Mouse (Mus musculus) left cerebral cortex, postnatal 4 days (tissue): Measurements from ENCODE around the gene Snapc1. TPM values are rescaled to one million over a fixed set of nuclear protein-coding genes. Genes with fewer than 3 reads are reported as not detected.

Experiments
- DNase-seq: peaks from one replicate; pipeline ENCODE4 v3.0.0-alpha.2; 2022
- intact Hi-C: fragments of 180-260 bp; cut with DNase I; formaldehyde crosslinking; loops from one replicate; pipeline ENCODE4 v1.15.1; 2025
- total RNA-seq, 2 experiments: library from RNA; stranded (reverse); gene quantifications; 2 replicates each; pipeline ENCODE4 v1.2.3; 2021

Gene Snapc1
- total RNA-seq: 10 to 100 TPM; 31.6 to 37.1 TPM

DNA sequence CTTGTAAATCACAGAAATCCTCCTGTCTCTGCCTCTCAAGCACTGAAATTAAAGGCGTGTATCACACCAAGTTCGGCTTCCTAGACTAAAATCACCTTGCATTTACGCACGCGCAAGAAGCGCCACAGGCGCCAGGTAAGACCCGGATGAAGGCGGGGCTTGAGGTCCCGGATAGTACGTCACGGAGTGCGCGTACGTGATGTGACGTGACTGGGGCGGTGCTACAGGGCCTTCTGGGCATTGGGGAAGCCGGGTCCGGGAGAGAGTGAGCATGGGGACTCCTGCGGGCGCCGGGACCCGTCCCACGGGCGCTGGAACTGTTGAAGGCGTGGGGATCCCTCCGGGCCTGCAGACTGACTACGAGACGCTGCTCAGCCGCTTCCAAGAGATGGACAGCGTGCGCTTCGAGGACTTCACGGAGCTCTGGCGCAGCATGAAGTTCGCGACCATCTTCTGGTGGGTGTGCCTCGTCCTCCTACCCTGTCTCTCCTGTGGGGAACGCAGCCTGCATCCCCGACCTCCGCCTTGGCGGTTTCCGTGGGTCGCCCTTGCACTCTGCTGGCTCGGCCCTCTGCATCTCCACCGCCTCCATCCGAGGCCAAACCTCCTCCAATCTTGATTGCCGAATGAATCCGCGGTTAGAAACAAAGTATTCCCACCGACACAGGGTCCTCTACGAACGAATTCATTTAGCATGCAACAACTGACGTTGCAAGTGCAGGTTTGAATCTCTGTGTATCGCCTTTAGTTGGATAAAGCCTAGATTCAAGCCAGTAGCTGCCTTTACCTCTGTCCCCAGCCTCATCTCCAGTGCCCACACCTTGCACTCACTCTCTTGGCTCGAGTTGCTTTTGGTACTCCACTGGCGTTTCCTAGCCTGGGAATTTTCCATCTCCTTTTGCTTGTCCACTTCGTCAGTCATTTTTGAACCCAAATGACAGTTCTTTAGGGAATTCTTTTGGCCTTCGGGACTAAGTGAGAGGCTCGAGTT, at the start of gene Snapc1:
Gene Snapc1 (plus strand): TSS at position 191 of the 991 bp plus-strand sequence.
- DNase-seq: peak; percentile 97
- intact Hi-C loops: no loop called here

GRCm38 (mm10) chr12:73918479-73918878, 45.8 kb upstream of the Snapc1 start:
- intact Hi-C loops: no loop called here
- no peak for DNase-seq

GRCm38 (mm10) chr12:73930266-73930665, 34.0 kb upstream of the Snapc1 start:
- intact Hi-C loops: loop anchor here (10.0 kb wide), 1 partner anchor 225 kb away; no protein-coding TSS in a partner anchor
- no peak for DNase-seq

DNA sequence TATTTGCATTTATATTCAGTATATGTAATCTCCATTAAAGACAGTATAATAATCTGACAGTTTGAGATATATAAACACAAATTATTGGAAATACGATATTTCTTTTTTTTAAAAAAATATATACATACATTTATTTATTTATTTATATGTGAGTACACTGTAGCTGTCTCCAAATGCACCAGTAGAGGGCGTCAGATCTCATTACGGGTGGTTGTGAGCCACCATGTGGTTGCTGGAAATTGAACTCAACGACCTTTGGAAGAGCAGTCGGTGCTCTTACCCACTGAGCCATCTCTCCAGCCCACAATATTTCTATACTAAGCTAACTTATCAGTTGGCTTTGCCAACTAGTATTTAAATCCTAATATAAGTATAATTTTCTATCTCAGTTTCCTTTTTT, 33.0 kb upstream of the Snapc1 start:
- DNase-seq: peak; percentile 32
- intact Hi-C loops: loop anchor here (10.0 kb wide), 1 partner anchor 226 kb away; no protein-coding TSS in a partner anchor

- DNase-seq: no peak
- intact Hi-C loops: loop anchor here (10.0 kb wide), 1 partner anchor 230 kb away; no protein-coding TSS in a partner anchor
These were observed 29.8 kb upstream of the Snapc1 start for GRCm38 (mm10) chr12:73934528-73934927.

- intact Hi-C loops: loop anchor here (10.0 kb wide), 1 partner anchor 233 kb away; no protein-coding TSS in a partner anchor
- DNase-seq: no peak
These were observed 26.9 kb upstream of the Snapc1 start, which contains the start of gene Gm49321 for GRCm38 (mm10) chr12:73937353-73937752. TSS of gene Gm49321 (plus strand) at chr12:73937653.

DNA sequence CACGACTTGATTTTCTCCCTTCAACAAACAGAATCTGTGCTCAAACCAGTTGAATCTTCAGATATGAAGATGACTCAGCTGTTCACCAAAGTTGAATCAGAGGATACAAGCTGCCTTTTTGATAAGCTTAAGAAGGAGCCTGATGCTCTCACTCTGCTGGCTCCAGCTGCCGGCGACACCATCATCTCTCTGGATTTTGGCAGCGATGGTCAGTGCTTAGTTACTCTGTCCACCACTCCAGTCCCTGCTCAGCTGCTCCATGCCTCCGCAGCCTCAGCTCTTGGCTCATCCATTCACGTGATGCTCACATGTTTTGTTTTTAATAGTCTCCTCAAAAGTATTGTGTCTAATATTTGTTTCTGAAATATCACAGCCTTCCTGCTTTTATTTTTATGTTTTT, 24.7 kb upstream of the Snapc1 start:
- no peak for DNase-seq
- intact Hi-C loops: loop anchor here (10.0 kb wide), 1 partner anchor 235 kb away; no protein-coding TSS in a partner anchor

DNA sequence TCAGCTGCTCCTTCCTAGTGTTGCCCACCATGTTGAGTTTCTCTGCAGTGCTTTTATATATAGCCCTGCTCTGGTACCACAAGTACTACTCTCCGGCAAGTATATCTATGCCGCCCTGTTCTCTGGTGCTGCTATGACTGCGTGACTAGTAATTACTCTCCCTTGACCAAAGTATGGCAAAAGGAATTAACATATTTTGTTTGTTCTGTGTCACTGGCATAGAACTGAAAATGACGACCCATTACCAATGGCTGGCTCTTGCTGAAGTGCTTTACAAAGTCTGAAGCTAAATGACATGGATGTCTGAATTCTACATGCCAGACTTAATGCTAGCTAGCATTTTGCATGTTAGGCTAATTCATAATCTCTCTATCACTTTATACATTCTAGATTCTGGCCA, 15.9 kb upstream of the Snapc1 start:
- intact Hi-C loops: no loop called here
- no peak for DNase-seq

DNA sequence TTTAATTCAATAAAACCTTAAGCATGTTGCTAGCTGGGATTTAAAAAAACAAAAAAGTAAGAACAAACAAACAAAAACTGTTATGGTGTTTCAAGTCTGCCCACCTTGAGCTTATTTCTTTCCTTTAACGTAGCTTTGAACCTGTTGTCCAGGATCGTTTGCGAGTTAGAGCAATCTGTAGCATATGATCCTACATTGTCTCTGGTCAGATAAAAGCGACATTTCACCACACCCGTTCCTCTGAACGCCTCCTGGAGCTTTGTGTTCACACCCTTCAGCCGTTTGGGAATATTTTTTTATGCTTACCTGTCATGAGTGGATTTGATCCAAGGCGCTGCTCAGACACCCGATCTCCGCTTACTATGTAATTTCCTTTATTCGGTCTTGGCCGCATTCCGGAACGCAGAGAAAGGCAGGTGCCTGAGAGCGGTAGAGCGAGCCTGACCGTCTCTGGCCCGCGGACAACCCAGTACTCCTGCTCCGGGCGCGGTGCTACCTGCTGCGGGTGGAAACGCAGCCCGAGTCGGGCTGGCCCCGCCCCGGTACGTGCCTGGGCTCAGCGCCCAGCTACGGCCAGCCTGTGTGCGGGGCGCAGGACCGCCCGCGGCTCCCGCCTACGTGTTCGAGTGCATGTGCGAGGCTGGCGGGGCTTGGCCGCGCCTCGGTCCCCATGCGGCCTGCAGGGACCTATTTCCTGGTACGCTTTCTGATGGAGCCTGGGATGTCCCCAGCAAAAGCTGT, 14.8 kb upstream of the Snapc1 start:
- intact Hi-C loops: no loop called here
- peak; percentile 56 for DNase-seq

DNA sequence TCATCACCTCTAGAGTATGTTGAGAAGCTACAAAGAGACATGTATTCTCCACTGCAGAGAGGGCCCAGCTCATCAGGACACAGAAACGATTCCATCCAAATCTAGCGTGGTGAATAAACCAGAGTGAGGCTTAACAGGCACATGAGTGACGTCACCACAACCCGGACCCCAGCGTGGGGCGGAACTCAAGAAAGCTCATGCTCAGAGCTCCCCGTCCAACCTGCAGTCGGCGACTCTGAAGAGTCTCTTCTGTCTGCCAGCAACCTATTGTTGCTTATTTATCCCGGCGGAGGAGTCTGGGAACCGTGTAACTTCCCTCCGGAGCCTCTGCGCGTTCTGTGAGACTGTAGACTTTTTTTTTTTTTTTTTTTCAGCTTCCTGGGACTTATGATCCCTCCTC, 11.4 kb upstream of the Snapc1 start:
- peak; percentile 55 for DNase-seq

DNA sequence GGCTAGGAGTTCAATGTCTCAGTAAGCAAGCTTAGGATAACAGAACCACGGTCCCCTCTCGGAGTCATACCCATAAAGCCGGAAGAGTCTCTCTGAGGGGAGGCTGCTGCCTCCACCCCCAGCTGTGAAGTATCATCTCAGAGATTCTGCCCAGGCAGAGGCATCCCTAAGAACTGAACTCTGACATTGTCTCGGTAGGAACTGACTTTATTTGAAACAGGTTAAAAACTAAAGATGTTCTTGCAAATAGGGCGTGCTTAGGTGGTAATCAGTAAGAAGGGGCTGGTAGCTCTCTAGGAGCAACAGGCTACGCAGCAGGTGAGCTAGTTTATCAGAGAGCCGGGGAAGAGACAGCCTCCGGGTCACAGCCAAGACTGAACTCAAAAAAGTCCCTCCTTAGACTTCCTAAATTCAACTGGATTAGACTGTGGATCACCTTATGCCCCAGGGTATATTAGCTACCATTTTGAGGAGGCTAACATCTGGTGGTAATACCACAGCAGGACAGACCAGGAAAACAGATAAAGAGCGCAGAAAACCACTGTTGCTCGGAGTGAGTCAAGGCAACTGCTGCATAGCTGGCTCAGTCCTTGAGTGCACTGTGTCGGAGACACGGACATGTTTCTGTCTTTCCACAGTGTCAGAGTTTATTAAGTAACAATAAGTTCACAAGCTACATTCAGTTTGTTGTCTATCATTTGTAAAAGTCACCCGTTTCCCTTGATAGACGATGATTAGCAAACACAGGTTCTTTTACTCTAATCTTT, 10.7 kb upstream of the Snapc1 start:
- intact Hi-C loops: no loop called here
- DNase-seq: no peak

More for the DNA sequence above, 11.4 kb upstream of the Snapc1 start:
- intact Hi-C loops: no loop called here

GRCm38 (mm10) chr12:73954785-73955184, 9.5 kb upstream of the Snapc1 start:
- intact Hi-C loops: no loop called here
- DNase-seq: no peak

DNA sequence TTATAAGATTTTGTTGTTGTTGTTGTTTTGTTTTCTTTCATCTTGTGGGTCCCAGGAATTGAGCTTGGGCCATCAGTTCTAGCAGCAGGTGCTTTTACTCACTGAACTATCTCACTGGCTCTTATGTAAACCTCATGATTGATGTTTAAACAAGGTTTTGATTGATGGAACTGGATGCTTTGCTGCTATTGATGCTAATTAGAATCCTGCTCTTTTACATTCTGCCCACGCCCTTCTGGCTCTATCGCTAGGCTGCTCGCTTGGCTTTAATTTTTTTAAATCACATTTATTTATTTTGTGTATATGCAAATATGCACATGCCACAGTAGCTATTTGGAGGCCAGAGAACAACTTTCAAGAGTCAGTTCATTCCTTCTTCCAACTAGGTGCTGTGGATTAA, 6.6 kb upstream of the Snapc1 start:
- DNase-seq: no peak
- intact Hi-C loops: no loop called here

- intact Hi-C loops: no loop called here
- no peak for DNase-seq
These were observed 5.5 kb upstream of the Snapc1 start for GRCm38 (mm10) chr12:73958830-73959229.

- intact Hi-C loops: no loop called here
These were observed 4.9 kb downstream of the Snapc1 start for GRCm38 (mm10) chr12:73969142-73969541.

GRCm38 (mm10) chr12:73974584-73974983, 10.3 kb downstream of the Snapc1 start:
- no peak for DNase-seq
- intact Hi-C loops: no loop called here

More at GRCm38 (mm10) chr12:73969142-73969541, 4.9 kb downstream of the Snapc1 start:
- no peak for DNase-seq

DNA sequence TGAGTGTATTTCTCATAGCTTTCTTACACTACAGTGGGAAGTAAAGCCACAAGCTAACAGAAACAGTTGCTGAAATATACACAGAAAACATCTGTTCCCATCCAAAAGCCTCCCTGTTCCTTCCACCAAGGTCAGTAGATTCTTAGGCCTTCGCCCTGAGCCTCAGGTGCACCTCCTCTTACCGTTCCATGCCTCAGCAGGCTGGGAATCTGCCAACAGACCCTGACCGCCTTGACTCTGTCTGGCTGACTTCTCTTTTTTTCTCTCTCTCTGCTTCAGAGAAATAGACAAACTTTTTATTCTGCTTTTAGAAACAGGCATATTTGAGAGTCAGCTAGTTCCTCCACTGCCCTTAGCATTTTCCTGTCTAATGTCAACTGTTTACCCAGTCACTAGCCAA, 13.9 kb downstream of the Snapc1 start:
- intact Hi-C loops: loop anchor here (5.0 kb wide), 1 partner anchor 36 kb away; no protein-coding TSS in a partner anchor
- DNase-seq: no peak

- intact Hi-C loops: loop anchor here (5.0 kb wide), 1 partner anchor 37 kb away; no protein-coding TSS in a partner anchor
- DNase-seq: no peak
These were observed 15.4 kb downstream of the Snapc1 start for GRCm38 (mm10) chr12:73979667-73980066.

DNA sequence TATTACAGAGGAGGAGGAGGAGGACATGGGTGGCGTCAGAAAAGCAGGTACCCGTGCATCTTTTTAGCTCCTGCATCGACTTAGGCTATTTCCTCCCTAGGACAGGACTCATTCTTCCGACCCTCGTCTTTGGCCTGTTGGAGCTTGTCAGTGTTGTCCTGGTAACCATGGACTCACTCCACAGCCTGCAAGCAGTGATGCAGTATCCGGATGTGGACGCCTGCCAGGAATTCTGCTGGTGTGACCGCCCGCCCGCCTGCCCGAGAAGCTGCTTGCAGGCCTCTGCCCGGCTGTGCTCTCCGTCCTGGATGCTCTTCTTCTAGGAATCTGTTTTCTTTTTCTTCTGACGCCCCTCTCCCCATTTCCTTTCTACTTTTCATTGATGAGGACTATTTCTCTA, 18.3 kb downstream of the Snapc1 start:
- peak; percentile 97 for DNase-seq
- intact Hi-C loops: no loop called here

GRCm38 (mm10) chr12:73986299-73986698, 22.0 kb downstream of the Snapc1 start:
- intact Hi-C loops: no loop called here
- DNase-seq: no peak
